Mouse (Mus musculus) c-Kit-negative CD71-positive TER-119-positive erythroid progenitor cells, embryonic 14.5 days (primary cell): Measurements from ENCODE around the gene Abcd1.
"Not testable (repeated sequence)": the region's sequence is repeated elsewhere in the genome, so short reads cannot be mapped to it uniquely, and the experiment has no call there.

Experiments used
- DNase-seq: peaks from one replicate; pipeline ENCODE4 v3.0.0-alpha.2; 2013; ENCODE audit warnings: low read depth, low spot score

The Abcd1 gene

DNA sequence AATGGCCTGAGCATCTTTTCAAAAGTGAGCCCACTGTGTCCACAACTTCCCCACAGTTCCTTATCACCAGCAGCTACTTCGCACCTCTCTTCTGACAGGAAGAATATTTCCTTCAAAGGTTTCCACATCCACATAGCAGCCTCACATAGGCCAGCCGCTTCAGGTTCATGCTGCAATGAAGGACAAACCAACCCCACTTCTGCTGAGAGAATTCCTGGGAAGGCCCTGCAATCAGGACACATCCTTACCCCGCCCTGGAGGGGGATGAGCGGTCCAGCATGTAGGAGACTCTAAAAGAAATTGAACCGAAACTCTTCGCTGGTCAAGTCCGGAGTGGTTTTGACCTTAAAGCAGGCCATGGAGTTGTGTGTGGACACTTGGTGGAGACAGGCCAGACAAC is 23.4 kb downstream of the Abcd1 start:
- not testable (repeated sequence) for DNase-seq

- DNase-seq, result no peak
Observed at GRCm38 (mm10) chrX:73744774-73745481, 28.5 kb downstream of the Abcd1 start.

- no peak for DNase-seq
Observed at GRCm38 (mm10) chrX:73748977-73749376, 32.6 kb downstream of the Abcd1 start.

DNA sequence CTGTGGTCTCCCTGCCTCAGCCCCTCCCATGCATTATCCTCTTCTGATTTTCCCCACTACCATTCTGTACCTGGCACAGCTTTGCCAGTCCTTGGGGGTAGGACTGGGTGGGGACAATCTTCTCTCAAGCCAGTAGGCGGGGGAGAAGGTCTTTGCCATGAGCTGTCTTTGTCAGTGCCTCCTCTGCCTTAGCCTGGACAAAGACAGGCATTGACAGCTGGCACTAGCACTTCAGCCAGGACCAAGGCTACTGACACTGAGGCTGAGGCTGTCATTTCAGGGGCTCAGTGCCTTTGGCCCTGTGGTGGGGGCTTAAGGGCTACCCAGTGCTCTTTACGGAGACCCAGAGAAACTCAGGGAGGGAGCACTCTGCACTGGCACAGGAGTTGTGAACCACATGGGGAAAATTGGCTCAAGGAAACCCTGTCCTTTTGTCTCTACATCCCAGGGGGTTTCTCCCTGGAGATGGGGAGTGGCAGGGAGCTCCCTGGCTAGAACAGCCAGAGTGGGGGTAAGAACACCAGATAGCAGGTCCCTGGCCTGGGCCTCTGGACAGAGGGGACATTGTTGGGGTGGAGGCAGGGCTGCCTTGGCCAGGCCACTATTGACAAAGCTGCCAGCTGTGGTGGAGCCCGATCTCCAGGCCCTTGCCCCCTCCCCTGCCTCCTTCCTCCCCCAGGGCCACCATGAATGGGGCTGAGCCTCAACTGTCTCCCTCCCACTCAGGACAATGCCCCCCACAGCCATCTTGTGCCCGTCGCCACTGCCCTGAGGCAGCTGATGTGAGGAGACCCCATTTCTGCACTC is 40.1 kb downstream of the Abcd1 start, which contains the start of gene Plxnb3:
Plxnb3 (plus strand) TSS at position 757 of the 807 bp plus-strand sequence.
- no peak for DNase-seq

GRCm38 (mm10) chrX:73758611-73759290 is 42.4 kb downstream of the Abcd1 start:
- no peak for DNase-seq

DNA sequence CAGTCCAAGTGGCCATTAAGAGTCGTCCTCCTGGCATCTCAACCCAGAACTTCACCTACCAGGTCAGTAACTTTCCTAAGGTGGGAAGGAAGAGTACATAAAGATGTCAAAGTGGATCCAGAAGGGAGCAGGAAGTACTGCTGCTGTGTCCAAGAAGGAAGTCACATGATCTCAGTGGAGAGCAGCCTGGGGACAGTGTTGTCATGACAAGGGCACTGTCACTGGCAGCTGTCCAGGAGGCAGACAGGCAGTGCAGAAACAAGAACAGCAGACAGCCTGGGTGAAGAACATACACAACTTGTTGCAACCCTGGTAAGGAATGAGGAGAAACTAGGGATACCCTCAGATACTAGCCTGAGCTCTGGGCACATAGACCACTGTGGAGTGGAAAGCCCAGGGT is 48.9 kb downstream of the Abcd1 start:
- DNase-seq, result no peak

DNA sequence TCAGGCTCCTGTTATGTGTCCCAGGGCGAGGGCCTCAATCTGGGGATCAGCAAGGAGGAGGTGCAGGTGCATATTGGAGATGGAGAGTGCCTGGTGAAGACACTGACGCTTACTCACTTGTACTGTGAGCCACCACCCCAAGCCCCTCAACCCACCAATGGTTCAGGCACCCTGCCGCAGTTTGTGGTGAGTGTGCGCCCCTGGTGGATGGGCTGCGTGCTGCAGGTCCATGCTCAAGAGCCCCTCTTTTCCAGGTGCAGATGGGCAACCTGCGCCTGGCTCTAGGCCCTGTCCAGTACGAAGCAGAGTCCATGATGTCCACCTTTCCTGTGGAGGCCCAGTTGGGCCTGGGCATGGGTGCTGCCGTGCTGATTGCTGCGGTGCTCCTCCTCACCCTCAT is 50.9 kb downstream of the Abcd1 start:
- DNase-seq, result no peak

DNA sequence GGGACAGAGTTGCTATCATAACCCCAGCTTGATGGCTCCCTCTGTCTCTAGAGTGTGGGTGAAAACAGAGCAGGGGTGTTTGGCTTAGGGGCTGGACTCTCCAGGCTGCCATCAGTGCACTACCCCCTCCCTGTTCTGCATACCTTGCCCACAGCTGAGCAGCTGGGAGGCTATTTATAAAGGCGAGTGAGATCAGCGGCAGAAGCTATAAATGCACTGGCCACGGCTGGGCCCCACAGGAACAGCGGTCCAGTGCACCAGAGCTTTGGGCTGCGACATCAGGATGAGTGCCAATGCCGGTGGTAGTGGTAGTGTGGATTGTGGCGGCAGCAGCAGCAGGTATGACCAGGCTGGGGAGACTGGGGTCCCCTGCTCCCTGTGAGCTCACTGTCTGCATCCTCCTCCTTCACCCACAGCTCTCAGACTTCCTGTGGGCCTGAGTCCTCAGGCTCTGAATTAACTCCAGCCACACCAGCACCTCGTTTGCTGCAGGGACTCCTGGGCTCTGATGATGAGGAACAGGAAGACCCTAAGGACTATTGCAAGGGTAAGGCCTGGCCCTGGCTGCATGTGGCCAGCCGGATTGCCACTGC is 57.9 kb downstream of the Abcd1 start, which contains the start of gene Srpk3:
Srpk3 (plus strand) TSS at position 238 of the 593 bp plus-strand sequence.
- DNase-seq, result no peak

DNA sequence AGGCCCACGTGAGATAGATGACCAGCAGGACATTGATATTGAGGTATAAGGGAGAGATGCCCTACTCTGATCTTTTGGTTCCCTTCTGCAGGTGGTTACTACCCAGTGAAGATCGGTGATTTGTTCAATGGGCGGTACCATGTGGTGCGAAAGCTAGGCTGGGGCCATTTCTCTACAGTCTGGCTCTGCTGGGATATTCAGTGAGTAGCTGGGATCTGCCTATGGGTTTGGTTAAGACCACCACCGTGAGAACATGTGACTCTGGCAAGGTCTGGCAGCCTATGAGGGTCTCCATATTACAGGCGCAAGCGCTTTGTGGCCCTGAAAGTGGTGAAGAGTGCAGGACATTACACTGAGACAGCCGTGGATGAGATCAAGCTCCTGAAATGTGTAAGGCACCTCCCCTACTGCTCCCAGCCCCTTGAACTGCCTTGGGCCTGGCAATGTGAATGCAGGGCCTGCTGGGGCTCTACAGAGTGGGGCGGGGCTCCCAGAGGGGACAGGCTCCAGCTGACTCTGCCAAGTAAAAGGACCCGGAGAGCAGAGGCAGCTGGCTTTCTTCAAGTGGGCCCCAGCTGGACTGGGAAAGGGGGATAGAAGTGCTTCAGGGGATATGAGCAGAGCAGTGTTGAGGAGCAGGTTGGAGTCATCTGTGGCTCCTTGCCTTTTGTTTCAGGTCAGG is 58.5 kb downstream of the Abcd1 start:
- DNase-seq, result no peak

DNA sequence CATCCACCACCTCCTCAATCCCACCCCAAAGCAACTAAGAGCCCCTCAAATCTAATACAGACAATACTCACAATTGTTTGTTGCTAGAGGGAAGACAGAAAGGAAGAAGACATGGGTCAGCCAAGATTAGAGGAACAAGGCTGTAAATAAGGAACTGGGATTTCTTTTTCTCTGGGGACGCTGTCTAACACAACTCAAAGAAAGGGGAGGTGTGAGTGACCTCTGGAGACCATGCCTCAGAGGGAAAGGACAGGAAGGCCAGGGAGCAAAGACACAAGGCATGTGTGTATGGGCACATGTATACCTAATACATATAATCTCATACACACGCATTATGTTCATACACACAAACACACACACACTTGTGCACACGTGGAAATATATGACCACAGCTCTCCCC is 65.8 kb downstream of the Abcd1 start:
- DNase-seq, result no peak

DNA sequence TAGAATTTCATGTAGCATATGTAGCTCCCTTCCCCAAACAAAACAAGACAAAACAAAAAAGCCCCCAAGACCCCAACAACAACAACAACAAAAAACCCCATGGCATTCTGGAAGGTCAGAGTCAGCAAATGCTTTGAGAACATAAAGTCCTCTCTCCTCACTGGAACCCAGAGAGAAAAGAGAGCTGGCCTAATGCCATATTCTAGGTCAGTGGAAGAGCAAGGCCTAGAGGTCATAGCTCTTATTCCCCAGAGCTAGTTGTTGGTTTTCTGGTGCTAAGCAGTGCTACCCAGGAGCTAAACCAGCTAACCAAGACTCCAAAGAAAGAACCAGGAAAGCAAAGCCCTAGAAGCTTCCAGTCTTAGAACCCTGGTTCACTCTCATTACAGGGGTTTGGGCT is 69.3 kb downstream of the Abcd1 start:
- no peak for DNase-seq

GRCm38 (mm10) chrX:73786364-73787224 is 70.2 kb downstream of the Abcd1 start, which contains the start of the genes Idh3g and Ssr4:
Gene Idh3g (minus strand): TSS chrX:73786897.
Gene Ssr4 (plus strand): TSS chrX:73787028.
- DNase-seq, result peak; percentile 83

DNA sequence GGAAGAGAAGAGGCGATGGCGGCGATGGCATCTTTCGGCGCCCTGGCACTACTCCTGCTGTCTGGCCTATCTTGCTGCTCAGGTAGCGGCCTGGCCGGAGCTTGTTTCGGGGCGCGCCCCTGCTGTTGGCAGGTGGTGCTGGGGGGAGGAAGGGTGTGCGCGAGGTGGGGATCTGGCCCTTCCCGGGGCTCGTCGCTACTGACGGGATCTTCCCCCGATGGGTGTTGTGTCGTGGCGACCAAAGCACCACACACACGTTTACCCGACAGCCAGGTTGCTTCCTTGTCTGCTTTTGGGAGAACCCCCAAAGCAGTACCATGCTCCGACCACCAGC is 70.8 kb downstream of the Abcd1 start:
- DNase-seq, result no peak
